Mouse (Mus musculus) heart, embryonic 12.5 days (tissue): Measurements from ENCODE around the gene Pou2f3. TPM values are rescaled to one million over a fixed set of nuclear protein-coding genes. Genes with fewer than 3 reads are reported as not detected.

Experiments
- ATAC-seq: fragments of 200-750 bp; cut with Nextera tagmentation; 2 replicates; pipeline ENCODE4 v1.8.0; 2017; ENCODE audit warnings: moderate TSS enrichment, moderate library complexity; ENCODE audit not compliant: insufficient number of reproducible peaks, low FRiP score
- H3K27ac ChIP-seq: fragments of 300-500 bp; sonication (generic); 2 replicates; pipeline ENCODE4 v1.5.1; 2016; ENCODE audit warnings: mild to moderate bottlenecking, moderate library complexity; ENCODE audit not compliant: poor library complexity, severe bottlenecking
- H3K27me3 ChIP-seq: fragments of 300-500 bp; sonication (generic); replicated peaks from 2 replicates; pipeline ENCODE4 v1.6.1; 2016; ENCODE audit warnings: mild to moderate bottlenecking, moderate library complexity
- H3K36me3 ChIP-seq: fragments of 300-500 bp; sonication (generic); 2 replicates; pipeline ENCODE4 v1.6.1; 2016; ENCODE audit warnings: mild to moderate bottlenecking, moderate library complexity
- H3K4me1 ChIP-seq: fragments of 300-500 bp; sonication (generic); replicated peaks from 2 replicates; pipeline ENCODE4 v1.6.1; 2016; ENCODE audit warnings: mild to moderate bottlenecking
- H3K4me2 ChIP-seq: fragments of 300-500 bp; sonication (generic); 2 replicates; pipeline ENCODE4 v1.6.1; 2016; ENCODE audit warnings: mild to moderate bottlenecking, moderate library complexity
- H3K4me3 ChIP-seq: fragments of 300-500 bp; sonication (generic); 2 replicates; pipeline ENCODE4 v1.5.1; 2016; ENCODE audit warnings: mild to moderate bottlenecking
- H3K9ac ChIP-seq: fragments of 300-500 bp; sonication (generic); 2 replicates; pipeline ENCODE4 v1.6.1; 2016; ENCODE audit warnings: mild to moderate bottlenecking, moderate library complexity
- H3K9me3 ChIP-seq: fragments of 300-500 bp; sonication (generic); replicated peaks from 2 replicates; pipeline ENCODE4 v1.6.1; 2016; ENCODE audit warnings: mild to moderate bottlenecking, moderate library complexity
- WGBS: fragments of 180-500 bp; shearing (Covaris S2); methylation state at CpG from one replicate; pipeline ENCODE4 v1.1.7; 2016; 5-methylcytosine and 5-hydroxymethylcytosine counted together
- polyA plus RNA-seq: library from polyadenylated mRNA; unstranded; fragments of >200 nt; fragmentation: Nextera tagmentation; extraction: Ambion mirVana; gene quantifications from 2 replicates; pipeline ENCODE4 v1.2.1, GENCODE M21; 2016

The Pou2f3 gene
- polyA plus RNA-seq: not detected in 2 replicates

DNA sequence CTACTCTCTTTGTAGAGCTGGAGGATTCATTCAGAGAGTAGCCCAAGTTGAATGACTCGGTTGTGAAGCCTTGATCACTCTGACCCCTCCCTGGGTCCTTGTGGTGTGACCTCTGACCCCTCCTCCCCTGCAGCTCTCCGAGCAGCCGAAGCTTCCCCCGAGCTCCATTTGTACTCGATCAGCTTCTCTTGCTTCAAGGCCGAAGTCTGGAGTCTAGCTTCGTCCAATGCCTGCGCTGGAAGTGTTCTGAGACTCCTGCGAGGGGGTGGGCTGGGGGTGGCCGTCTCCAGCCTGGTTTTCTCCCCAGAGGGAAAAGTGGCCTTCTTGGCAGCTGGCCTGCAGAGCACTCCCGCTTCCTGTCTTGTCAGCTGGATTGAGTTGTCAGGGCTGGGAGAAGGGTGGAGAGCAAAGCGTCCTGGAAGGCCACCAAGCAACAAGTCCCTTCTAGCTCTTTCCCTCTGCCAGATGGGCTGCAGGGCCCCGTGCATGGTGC, at the start of gene Pou2f3:
TSS of gene Pou2f3 (minus strand) at position 180 of the 493 bp plus-strand sequence.
- Histone ChIP-seq H3K4me1 (peaks cover 28% of the 10 kb centered on the region), H3K36me3 (no peaks in the 10 kb centered on the region), H3K27me3 (peaks cover 34% of the 10 kb centered on the region), H3K9me3 (no peaks in the 10 kb centered on the region), H3K4me2 (peak within 1 kb of the TSS; percentile 46), H3K27ac (no peak within 1 kb of the TSS), H3K9ac (0 out of 2 replicates have a peak within 1 kb of the TSS, but pooled peaks have one; percentile 19), H3K4me3 (no peak within 1 kb of the TSS)
- ATAC-seq: peak; percentile 55; the same call in 1 of the 2 replicates
- 11% methylated on average over 13 of the region's 13 CpGs for WGBS

DNA sequence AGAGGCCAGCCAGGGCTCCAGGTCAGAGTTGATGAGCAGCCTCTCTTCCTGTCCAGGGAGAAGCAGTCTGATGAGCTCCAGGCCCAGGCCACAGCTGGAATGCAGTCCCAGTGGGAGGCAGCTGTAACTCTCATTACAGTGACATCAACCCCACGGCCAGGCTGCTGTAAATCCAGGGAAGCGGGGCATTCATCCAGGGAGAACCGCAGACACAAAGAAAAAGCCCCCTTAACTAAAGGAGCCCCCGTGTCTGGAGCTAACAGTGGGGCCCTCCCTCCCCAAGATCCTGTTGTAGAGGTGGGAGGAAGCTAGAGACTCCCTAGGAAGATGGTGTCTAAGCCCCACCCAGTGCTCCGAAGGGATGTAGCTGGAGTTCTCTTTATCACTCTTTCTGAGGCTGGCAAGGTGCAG, 43.1 kb upstream of the Pou2f3 start:
- peak overlapping the region; percentile 65 for H3K27ac ChIP-seq
- 34% methylated on average over 5 of the region's 5 CpGs for WGBS
- no peak overlapping the region for H3K9ac ChIP-seq
- peaks cover 10% of the 10 kb centered on the region for H3K4me1 ChIP-seq
- no peak for ATAC-seq
- H3K4me3 ChIP-seq: no peak overlapping the region
- H3K9me3 ChIP-seq: no peaks in the 10 kb centered on the region
- no peaks in the 10 kb centered on the region; the same call in 1 of the 2 replicates for H3K27me3 ChIP-seq
- peak overlapping the region; percentile 6; the same call in 1 of the 2 replicates for H3K4me2 ChIP-seq
- H3K36me3 ChIP-seq: no peaks in the 10 kb centered on the region

DNA sequence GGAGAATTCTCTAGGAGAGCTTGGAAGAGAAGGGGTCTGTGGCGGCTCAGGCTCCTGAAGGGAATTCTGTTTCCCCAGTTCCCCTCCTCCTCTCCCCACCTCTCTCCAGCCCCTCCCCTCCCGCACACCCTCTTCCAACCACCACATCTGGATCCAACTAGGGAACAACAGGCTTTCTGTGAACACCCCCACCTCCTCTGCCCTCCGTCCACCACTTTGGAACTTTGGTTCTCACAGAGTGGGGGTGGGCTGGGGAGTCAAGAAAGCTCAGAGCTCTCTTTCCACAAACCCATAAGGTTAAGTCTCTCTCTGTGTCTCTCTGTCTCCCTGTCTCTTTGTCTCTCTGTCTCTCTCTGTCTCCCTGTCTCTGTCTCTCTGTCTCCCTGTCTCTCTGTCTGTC, 42.6 kb upstream of the Pou2f3 start:
- Histone ChIP-seq H3K4me1 (peaks cover 10% of the 10 kb centered on the region), H3K36me3 (no peaks in the 10 kb centered on the region), H3K9me3 (no peaks in the 10 kb centered on the region), H3K4me2 (peak overlapping the region; percentile 6; the same call in 1 of the 2 replicates), H3K27ac (peak overlapping the region; percentile 65), H3K9ac (no peak overlapping the region), H3K4me3 (no peak overlapping the region), H3K27me3 (no peaks in the 10 kb centered on the region; the same call in 1 of the 2 replicates)
- WGBS: 54% methylated on average over 3 of the region's 3 CpGs
- ATAC-seq: no peak

DNA sequence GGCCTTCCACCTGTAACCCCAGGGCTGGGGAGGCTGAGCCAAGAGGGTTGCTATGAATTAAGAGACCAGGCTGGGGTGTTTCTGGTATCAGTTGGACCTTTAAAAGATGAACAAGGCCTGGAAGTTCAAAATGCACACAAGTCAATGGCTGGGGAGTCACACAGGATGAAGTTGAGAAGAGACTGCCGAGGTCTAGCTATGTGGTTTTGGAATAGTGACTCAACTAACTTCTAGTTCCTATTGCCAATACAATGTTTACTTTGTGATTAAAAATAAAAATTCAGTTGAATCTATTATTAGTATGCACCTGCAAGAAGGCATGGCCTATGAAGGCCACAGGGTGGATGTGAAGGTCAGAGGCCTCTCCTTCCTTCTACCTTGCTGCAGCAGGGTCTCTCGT, 41.6 kb upstream of the Pou2f3 start:
- Histone ChIP-seq H3K4me3 (no peak overlapping the region), H3K27ac (no peak overlapping the region), H3K27me3 (no peaks in the 10 kb centered on the region; the same call in 1 of the 2 replicates), H3K4me1 (peaks cover 12% of the 10 kb centered on the region), H3K9me3 (no peaks in the 10 kb centered on the region), H3K36me3 (no peaks in the 10 kb centered on the region), H3K9ac (no peak overlapping the region), H3K4me2 (no peak overlapping the region)
- ATAC-seq: no peak
- 82% methylated on average over 2 of the region's 2 CpGs for WGBS

DNA sequence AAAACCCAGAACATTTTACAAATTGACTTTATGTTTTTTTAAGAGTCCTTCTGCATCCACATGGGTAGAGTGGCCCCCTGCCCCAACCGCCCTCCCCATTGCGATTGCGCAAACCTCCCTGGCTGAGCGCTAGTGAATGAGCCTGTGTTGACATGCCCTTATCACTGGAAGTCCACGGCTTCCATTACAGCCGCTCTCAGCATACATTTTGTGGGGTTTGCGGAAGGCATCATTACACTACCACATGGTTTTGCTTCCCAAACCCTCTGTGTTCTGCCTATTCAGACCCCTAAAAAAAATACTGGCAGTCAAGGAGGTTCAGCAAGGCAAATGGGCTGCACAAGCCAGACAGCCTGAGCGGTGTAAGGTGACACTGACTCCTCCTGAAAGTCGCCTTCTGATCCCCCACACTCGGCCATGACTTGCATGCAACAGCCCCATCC, 36.6 kb upstream of the Pou2f3 start:
- Histone ChIP-seq H3K4me1 (peaks cover 17% of the 10 kb centered on the region), H3K27ac (no peak overlapping the region), H3K4me3 (no peak overlapping the region), H3K36me3 (no peaks in the 10 kb centered on the region), H3K27me3 (no peaks in the 10 kb centered on the region), H3K4me2 (peak overlapping the region; percentile 49), H3K9me3 (no peaks in the 10 kb centered on the region), H3K9ac (no peak overlapping the region)
- WGBS: 4% methylated on average over 10 of the region's 10 CpGs
- ATAC-seq: peak; percentile 77; the same call in 1 of the 2 replicates

DNA sequence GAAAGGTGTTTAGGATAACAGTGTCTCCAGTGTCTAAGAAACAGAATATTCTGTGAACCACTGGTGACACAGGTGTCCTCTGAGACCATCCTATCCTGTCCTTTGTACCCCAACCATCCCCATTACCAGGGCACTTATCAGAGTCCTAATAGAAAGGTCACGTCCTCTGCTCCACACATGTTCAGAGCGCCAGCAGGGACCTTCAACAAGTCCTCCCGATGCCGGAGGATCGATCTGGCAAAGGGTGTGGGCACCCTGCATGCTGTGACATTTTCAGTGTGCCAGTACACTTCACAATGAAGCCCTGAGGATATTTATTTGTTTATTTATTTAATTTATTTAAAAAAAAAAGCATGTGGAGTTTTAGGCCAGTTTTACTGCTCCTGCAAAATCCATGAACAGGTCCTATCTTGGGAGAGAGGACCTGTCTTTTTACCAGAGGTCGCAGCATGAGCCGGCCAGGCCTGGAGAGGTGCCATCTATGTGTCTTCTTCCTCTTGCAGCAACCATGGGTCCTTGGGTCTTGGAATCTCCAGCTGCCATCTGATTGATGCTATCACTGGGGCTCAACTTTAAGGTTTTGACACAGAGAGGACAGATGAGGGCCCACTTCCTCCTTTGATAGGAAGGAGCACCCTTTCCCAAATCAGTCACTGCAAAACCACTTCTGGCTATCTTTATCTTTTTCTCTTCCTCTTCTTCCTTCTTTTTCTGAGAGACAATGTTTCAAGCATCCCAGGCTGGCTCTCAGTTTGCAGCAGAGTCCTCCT, 35.8 kb upstream of the Pou2f3 start:
- Histone ChIP-seq H3K4me3 (no peak overlapping the region), H3K9me3 (no peaks in the 10 kb centered on the region), H3K27ac (no peak overlapping the region), H3K9ac (no peak overlapping the region), H3K36me3 (no peaks in the 10 kb centered on the region), H3K4me1 (peaks cover 17% of the 10 kb centered on the region), H3K27me3 (no peaks in the 10 kb centered on the region), H3K4me2 (peak overlapping the region; percentile 49; the same call in 1 of the 2 replicates)
- ATAC-seq: no peak
- WGBS: 80% methylated on average over 7 of the region's 7 CpGs

DNA sequence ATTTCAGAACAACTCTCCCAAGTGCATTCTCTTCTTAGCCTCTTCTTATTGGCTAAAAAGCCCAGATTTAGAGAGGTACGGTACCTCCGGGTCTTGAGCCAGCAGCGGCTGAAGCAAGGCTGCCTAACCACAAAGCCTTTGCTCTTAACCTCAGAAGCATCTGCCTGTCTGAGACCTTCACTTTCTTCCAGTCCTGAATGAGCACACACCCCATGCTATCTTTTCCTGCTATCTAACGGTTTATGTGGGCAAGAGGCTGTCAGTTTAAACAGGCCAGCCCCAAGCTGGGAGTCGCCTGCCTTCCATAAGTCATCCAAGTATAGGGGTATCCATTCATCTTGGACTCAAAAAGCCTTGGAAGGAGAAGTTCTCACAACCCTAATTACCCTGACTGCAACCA, 32.3 kb upstream of the Pou2f3 start:
- whole genome bisulfite sequencing: 66% methylated on average over 5 of the region's 5 CpGs
- H3K27ac ChIP-seq: no peak overlapping the region
- peaks cover 37% of the 10 kb centered on the region for H3K4me1 ChIP-seq

DNA sequence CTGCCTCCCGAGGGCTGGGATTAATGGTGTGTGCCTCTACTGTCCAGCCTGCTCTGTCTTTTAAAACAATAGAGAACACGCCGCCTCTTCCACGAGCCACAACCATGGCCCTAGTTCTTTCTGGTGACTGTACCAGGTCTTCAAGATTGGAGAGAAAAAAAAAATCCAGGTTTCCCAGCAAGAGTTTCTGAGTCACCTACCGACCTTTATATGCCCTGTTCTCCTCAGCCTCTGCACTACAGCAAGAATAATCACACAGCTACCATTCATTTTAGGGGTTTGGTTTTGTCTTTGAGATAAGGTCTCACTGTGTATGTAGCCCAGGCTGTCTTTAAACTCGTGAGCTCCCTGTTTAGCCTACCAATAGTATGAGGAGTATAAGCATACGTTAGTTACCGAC, 31.8 kb upstream of the Pou2f3 start:
- peaks cover 41% of the 10 kb centered on the region for H3K4me1 ChIP-seq
- H3K27me3 ChIP-seq: no peaks in the 10 kb centered on the region
- no peaks in the 10 kb centered on the region for H3K36me3 ChIP-seq
- no peak overlapping the region for H3K27ac ChIP-seq
- no peaks in the 10 kb centered on the region for H3K9me3 ChIP-seq
- 75% methylated on average over 8 of the region's 8 CpGs for WGBS
- H3K9ac ChIP-seq: no peak overlapping the region
- no peak overlapping the region for H3K4me3 ChIP-seq
- ATAC-seq: no peak
- no peak overlapping the region for H3K4me2 ChIP-seq

More for the DNA sequence above, 32.3 kb upstream of the Pou2f3 start:
- Histone ChIP-seq H3K9ac (no peak overlapping the region), H3K9me3 (no peaks in the 10 kb centered on the region), H3K4me3 (no peak overlapping the region), H3K36me3 (no peaks in the 10 kb centered on the region), H3K4me2 (no peak overlapping the region), H3K27me3 (no peaks in the 10 kb centered on the region)
- no peak for ATAC-seq

DNA sequence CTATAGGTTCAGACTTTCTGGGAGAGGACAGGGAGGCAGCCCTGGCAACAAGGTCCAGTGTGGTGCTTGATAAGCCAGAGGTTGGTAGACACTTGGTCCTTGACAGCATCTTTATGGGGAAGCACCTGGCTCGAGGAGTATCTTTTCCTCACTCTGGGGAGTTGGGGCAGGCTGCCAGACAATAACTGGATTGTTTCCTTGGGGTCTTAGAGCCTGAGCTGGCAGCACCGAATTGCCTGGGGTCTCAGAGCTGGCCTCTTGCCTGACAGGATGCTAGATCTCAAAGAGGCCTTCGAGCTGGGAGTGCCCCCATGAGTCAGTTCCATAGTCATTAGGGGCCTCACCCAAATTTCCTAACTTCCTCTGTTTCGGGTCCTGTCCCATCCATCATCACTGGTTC, 31.1 kb upstream of the Pou2f3 start:
- H3K9ac ChIP-seq: no peak overlapping the region
- ATAC-seq: no peak
- H3K27ac ChIP-seq: no peak overlapping the region

DNA sequence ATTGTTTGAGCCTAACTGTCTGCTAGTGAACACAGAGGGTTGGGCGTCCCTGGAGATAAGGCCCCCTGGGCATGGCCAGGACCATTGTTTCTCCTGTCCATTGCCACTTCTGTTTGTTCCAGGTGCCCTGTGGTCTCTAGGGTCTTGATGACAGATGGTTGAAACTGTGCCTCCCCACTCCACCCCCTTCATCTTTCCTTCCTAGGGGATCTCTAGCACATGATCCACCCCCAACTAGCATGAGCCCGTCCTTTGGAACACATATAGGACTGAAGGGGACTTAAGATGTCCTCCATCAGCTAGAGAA, 30.4 kb upstream of the Pou2f3 start:
- Histone ChIP-seq H3K4me3 (peak overlapping the region; percentile 95), H3K9ac (peak overlapping the region; percentile 93; the same call in 1 of the 2 replicates), H3K4me2 (peak overlapping the region; percentile 75), H3K9me3 (no peaks in the 10 kb centered on the region), H3K4me1 (peaks cover 42% of the 10 kb centered on the region), H3K27me3 (no peaks in the 10 kb centered on the region), H3K27ac (peak overlapping the region; percentile 84), H3K36me3 (no peaks in the 10 kb centered on the region)
- ATAC-seq: no peak
- 18% methylated on average over 2 of the region's 2 CpGs for WGBS

More for the DNA sequence above, 31.1 kb upstream of the Pou2f3 start:
- H3K36me3 ChIP-seq: no peaks in the 10 kb centered on the region
- WGBS: 54% methylated on average over 4 of the region's 4 CpGs
- H3K27me3 ChIP-seq: no peaks in the 10 kb centered on the region
- H3K4me2 ChIP-seq: no peak overlapping the region
- H3K9me3 ChIP-seq: no peaks in the 10 kb centered on the region
- H3K4me3 ChIP-seq: no peak overlapping the region
- peaks cover 41% of the 10 kb centered on the region for H3K4me1 ChIP-seq

DNA sequence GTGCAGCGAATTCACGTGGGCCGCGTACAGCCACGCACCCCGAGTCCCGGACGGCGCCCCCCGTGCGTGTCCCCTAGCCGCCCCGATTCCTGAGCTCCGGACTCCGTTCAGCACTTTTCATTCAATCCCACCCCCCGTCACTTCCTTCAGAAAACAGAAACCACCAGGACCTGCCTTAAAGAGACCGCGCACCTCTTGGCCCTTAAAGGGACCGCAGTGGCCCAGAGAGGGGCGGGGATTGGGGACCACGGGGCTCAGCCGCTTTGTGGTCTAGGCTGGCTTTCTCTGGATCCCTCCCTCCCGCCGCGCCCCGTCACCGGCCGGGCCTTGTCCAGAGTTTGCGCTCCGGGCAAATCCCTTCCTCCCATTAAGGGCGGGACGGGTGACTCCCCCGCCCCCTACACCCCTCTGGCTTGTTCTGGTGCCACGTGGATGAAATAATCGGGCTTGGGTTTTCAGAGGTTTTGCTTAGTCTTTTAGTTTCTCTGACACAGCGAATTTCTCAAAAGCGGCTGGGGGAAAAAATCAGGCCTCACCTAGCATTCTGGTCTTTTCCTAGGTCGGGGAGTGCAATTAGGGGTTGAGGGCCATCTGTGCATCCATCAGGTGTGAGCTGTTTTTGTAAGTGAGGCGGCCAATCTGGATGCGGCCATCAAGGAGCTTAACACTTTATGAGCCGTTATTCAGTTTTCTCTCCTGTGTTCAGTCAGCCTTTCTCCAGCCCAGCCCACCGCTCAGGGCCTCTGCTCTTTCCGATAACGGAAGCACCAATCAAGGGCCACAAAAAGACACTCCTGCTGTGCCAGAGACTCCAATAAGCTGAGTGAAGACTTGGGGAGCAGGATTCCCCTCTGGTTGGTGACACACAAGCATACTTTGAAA, 29.8 kb upstream of the Pou2f3 start, which contains the start of gene Oaf:
TSS of gene Oaf (minus strand) at position 200 of the 882 bp plus-strand sequence.
- under 1% methylated on average over 44 of the region's 44 CpGs for WGBS
- H3K4me3 ChIP-seq: peak within 1 kb of the TSS; percentile 95
- H3K27me3 ChIP-seq: no peaks in the 10 kb centered on the region
- H3K9ac ChIP-seq: peak within 1 kb of the TSS; percentile 93
- peak within 1 kb of the TSS; percentile 84 for H3K27ac ChIP-seq
- no peaks in the 10 kb centered on the region for H3K9me3 ChIP-seq
- no peaks in the 10 kb centered on the region for H3K36me3 ChIP-seq
- H3K4me1 ChIP-seq: peaks cover 48% of the 10 kb centered on the region
- ATAC-seq: peak; percentile 87
- H3K4me2 ChIP-seq: peak within 1 kb of the TSS; percentile 75
